Mouse (Mus musculus) thymus, adult 2 months (tissue): ENCODE data around the gene Dnaaf3. TPM values are rescaled to one million over a fixed set of nuclear protein-coding genes. Genes with fewer than 3 reads are reported as not detected.

ENCODE experiments used
- DNase-seq: peaks from one replicate; pipeline ENCODE4 v3.0.0; 2021
- H3K27ac ChIP-seq: fragments of 200-500 bp; 2 replicates; pipeline ENCODE4 v1.5.1; 2012; ENCODE audit warnings: low read length, control low read depth; ENCODE audit not compliant: control insufficient read depth, insufficient read depth
- H3K27me3 ChIP-seq: fragments of 200-500 bp; 2 replicates; pipeline ENCODE4 v1.6.1; 2012; ENCODE audit warnings: mild to moderate bottlenecking, low read length, moderate library complexity, mixed read lengths; ENCODE audit not compliant: control insufficient read depth, insufficient read depth
- H3K36me3 ChIP-seq: fragments of 200-500 bp; 2 replicates; pipeline ENCODE4 v1.6.1; 2012; ENCODE audit warnings: mild to moderate bottlenecking, low read length, moderate library complexity; ENCODE audit not compliant: control insufficient read depth, insufficient read depth
- H3K4me1 ChIP-seq: fragments of 200-500 bp; replicated peaks from 2 replicates; pipeline ENCODE4 v1.6.1; 2012; ENCODE audit warnings: low read length; ENCODE audit not compliant: control insufficient read depth, insufficient read depth
- H3K4me3 ChIP-seq: fragments of 200-500 bp; 2 replicates; pipeline ENCODE4 v1.5.1; 2012; ENCODE audit warnings: mild to moderate bottlenecking, low read length, control low read depth, moderate library complexity; ENCODE audit not compliant: control insufficient read depth, insufficient read depth
- CTCF ChIP-seq: fragments of 200-500 bp; IDR thresholded peaks from 2 replicates; pipeline ENCODE4 v1.5.1; 2012; ENCODE audit warnings: mild to moderate bottlenecking, control low read depth, low read length, moderate library complexity, borderline replicate concordance; ENCODE audit not compliant: control insufficient read depth, poor library complexity, insufficient read depth; ENCODE audit errors: extremely low read depth
- POLR2A ChIP-seq: fragments of 200-500 bp; IDR thresholded peaks from 2 replicates; pipeline ENCODE4 v1.6.1; 2012; ENCODE audit warnings: mild to moderate bottlenecking, low read length, control low read depth, moderate library complexity; ENCODE audit not compliant: control insufficient read depth, poor library complexity, insufficient read depth; ENCODE audit errors: extremely low read depth
- WGBS: fragments of 180-500 bp; shearing (Covaris S2); methylation state at CpG from one replicate; pipeline ENCODE4 v1.1.7; 2018; 5-methylcytosine and 5-hydroxymethylcytosine counted together
- polyA plus RNA-seq: library from polyadenylated mRNA; depleted of rRNA; stranded (reverse); fragments of >200 nt; gene quantifications from 2 replicates; pipeline ENCODE4 v1.2.3, GENCODE M21; 2012

Gene Dnaaf3
- polyA plus RNA-seq, 1 experiment = 9.8 TPM

DNA sequence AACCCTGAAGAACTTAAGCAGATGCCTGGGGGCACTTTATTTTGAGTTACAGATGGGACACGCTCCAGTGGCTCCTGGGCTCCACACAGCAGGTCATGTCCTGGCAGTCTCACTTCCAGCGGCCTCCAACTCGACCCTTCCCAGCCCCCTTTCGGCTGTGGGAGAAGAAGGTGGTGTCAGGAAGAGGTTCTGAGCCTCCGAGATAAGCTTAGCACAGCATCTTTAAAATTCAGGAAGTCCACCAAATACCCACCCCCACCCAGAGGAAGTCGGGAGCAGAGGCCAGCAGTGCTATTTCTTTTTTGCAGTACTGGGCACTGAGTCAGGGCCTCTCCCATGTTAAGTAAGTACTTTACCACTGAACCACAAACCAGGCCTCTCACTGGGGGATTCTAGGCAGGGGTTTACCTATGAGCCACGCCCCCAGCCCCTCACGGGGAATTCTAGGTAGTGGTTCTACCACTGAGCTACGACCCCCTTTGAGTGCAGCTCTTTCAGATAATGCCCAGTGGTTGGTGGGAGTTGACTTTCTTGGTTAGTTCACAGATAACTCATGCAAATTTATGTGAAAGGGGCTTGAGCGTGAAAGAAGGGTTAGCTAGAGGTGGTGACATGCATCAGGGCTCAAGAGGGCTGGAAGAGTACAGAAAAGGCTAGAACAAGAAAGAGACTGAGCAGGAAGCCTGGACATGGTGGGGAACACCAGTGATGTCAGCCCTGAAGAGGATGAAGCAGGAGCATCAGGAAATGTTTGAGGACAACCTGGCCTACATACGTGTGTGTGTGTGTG lies 27.4 kb downstream of the Dnaaf3 start:
- H3K4me1 ChIP-seq = peaks cover 18% of the 10 kb centered on the region
- no peak overlapping the region for H3K4me3 ChIP-seq
- 54% methylated on average over 11 of the region's 11 CpGs for WGBS
- H3K27ac ChIP-seq = no peak overlapping the region
- no peak for TF ChIP-seq CTCF
- TF ChIP-seq POLR2A = no peak
- no peaks in the 10 kb centered on the region for H3K27me3 ChIP-seq
- H3K36me3 ChIP-seq = no peaks in the 10 kb centered on the region
- DNase-seq = no peak

DNA sequence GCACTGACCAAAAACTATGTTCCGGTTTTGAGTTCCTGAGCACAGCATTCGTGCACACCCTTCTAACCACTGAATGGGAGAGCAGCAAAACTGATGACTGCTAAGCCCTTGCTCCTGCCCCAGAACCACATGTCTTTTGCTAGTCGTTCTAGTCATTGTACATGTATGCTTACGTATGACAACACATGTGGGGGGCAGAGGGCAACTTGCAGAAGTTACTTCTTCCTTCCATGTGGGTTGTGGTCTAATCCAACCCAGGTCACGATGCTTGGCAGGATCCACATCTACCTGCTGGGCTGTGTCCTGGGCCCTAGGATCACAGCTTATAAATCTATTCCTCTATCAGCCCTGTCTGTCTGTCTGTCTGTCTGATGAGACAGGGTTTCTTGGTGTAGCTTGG lies 28.4 kb downstream of the Dnaaf3 start:
- Histone ChIP-seq H3K36me3 (no peaks in the 10 kb centered on the region), H3K4me3 (no peak overlapping the region), H3K27me3 (no peaks in the 10 kb centered on the region), H3K4me1 (peaks cover 19% of the 10 kb centered on the region), H3K27ac (no peak overlapping the region)
- DNase-seq = no peak
- TF ChIP-seq POLR2A = no peak
- TF ChIP-seq CTCF = no peak
- WGBS = 79% methylated on average over 5 of the region's 5 CpGs

DNA sequence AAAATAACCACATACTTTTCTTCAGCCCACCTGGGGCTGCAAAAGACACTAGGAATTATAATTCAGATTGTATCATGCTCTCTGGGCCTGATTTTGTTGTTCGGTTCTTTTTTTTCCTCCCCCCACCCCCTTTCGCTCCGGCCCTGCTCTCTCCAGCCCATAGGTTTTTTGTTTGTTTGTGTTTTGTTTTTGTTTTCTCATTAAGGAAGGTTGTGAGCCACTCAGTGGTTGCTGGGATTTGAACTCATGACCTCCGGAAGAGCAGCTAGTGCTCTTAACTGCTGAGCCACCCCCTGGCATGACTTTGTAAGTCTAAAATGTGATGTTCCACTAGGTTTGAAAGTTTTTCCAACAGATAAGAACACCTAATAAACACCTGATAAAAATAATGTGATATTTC lies 29.2 kb downstream of the Dnaaf3 start:
- Histone ChIP-seq H3K27me3 (no peaks in the 10 kb centered on the region), H3K4me3 (no peak overlapping the region), H3K4me1 (peaks cover 22% of the 10 kb centered on the region), H3K27ac (no peak overlapping the region), H3K36me3 (no peaks in the 10 kb centered on the region)
- no peak for TF ChIP-seq CTCF
- TF ChIP-seq POLR2A = no peak
- 91% methylated on average over 4 of the region's 4 CpGs for WGBS
- DNase-seq = no peak

GRCm38 (mm10) chr7:4502421-4503090 lies 29.7 kb downstream of the Dnaaf3 start:
- 53% methylated on average over 14 of the region's 14 CpGs for WGBS

DNA sequence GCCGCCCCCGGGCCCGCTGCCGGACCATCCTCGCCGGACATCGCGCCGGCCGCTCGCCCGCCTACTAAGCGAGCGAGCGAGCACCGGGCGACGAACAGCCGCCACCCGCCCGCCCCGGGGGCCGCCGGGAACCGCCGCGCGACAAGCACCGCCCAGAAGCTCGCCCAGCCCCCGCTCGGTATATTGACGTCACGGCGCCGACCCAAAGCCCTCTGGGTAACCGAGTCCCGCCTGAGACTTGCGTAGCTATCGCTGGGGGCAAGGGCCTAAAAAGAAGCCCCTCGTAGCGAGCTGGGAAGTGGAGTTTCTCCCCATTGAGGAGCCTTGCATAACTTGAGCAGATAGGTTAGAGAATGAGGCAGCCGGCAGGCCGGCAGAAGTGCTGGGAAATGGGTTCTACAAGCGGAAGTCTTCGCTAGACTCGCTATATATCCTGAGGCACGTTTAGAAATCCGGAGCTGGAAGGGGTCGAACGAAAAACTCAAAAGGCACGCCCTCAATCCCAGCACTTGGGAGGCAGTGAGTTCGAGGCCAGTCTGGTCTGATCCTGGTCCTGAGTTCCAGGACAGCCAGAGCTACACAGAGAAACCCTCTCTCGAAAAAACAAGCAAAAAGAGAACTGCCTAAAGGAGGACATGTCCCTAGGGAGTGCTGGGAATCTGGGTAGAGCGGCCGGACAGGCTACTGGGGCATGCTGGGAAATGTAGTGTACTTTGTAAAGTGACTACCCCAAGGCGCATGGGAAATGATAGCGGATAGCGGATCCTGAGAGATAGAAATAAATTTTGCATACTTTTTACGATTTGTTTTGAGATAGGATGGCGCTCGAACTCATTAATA lies 30.5 kb downstream of the Dnaaf3 start, which contains the start of gene Ppp1r12c:
TSS of gene Ppp1r12c (minus strand) at position 123 of the 840 bp plus-strand sequence.
- peaks cover 22% of the 10 kb centered on the region for H3K4me1 ChIP-seq
- no peaks in the 10 kb centered on the region for H3K27me3 ChIP-seq
- TF ChIP-seq POLR2A = peak; percentile 88
- TF ChIP-seq CTCF = peak; percentile 61; the same call in 1 of the 2 replicates
- H3K27ac ChIP-seq = peak within 1 kb of the TSS; percentile 95
- H3K4me3 ChIP-seq = peak within 1 kb of the TSS; percentile 100
- H3K36me3 ChIP-seq = peaks cover 4% of the 10 kb centered on the region
- DNase-seq = peak; percentile 94
- 5% methylated on average over 62 of the region's 62 CpGs for WGBS

More at GRCm38 (mm10) chr7:4502421-4503090, 29.7 kb downstream of the Dnaaf3 start:
- Histone ChIP-seq H3K27ac (no peak overlapping the region), H3K36me3 (no peaks in the 10 kb centered on the region), H3K27me3 (no peaks in the 10 kb centered on the region), H3K4me1 (peaks cover 22% of the 10 kb centered on the region), H3K4me3 (no peak overlapping the region)
- TF ChIP-seq POLR2A = no peak
- TF ChIP-seq CTCF = no peak
- peak; percentile 30 for DNase-seq

DNA sequence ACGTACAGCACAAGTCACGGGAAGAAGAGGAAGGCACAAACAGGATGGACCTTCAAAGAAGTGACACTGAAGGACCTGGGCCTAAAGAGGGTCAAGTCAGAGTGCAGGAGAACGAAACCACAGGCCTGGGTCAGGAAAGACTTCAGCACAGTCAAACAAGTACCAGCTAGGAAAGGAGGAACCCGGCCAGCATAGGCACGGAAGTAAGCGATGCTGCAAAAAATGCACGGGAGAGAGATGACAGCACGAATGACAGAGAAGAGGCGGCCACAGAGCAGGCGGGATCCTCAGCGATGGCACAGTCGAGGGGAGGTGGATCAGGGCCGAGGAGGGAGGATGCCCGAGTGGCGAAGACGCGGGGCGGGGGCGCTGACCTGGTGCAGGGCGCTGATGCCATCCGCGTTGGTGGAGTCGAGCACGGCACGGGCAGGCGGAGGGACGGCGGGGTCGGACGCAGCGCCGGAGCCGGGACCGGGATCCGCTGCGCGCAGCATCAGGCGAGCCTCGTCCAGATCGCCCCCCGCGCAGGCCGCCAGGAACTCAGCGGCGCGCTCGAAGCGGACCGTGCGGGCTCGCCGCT lies 31.3 kb downstream of the Dnaaf3 start:
- Histone ChIP-seq H3K36me3 (peaks cover 12% of the 10 kb centered on the region), H3K27me3 (no peaks in the 10 kb centered on the region), H3K4me1 (peaks cover 22% of the 10 kb centered on the region), H3K27ac (peak overlapping the region; percentile 55), H3K4me3 (peak overlapping the region; percentile 100)
- TF ChIP-seq CTCF = no peak
- TF ChIP-seq POLR2A = no peak
- WGBS = 2% methylated on average over 52 of the region's 52 CpGs
- peak; percentile 57 for DNase-seq
